Mouse (Mus musculus): ENCODE data around the gene Slc6a13. TPM values are rescaled to one million over a fixed set of nuclear protein-coding genes. Genes with fewer than 3 reads are reported as not detected.

The Slc6a13 gene
- polyA plus RNA-seq, 1 experiment from 2014 or later, result 16.4 TPM

Small RNAs within 50 kb of the gene (microRNA-seq; reads per million reads assigned to microRNA genes)
- gene Gm24855, result not detected

Other genes with a start within 250 kb of the Slc6a13 start
- 27.8 and 28.6 TPM in 2 replicates for gene Mical3, start 169.2 kb upstream of the Slc6a13 start, polyA plus RNA-seq (2015; fragmentation: Nextera tagmentation; extraction: Ambion mirVana)
- 14.2 and 15.7 TPM in 2 replicates for gene Pex26, start 116.6 kb upstream of the Slc6a13 start, polyA plus RNA-seq (2015; fragmentation: Nextera tagmentation; extraction: Ambion mirVana)
- gene Tuba8, start 89.5 kb upstream of the Slc6a13 start, polyA plus RNA-seq (2015; fragmentation: Nextera tagmentation; extraction: Ambion mirVana), result 0.13 and 0.19 TPM in 2 replicates
- 0.64 and 0.92 TPM in 2 replicates for gene Usp18, start 54.3 kb upstream of the Slc6a13 start, polyA plus RNA-seq (2015; fragmentation: Nextera tagmentation; extraction: Ambion mirVana)
- 0.47 and 0.49 TPM in 2 replicates for gene Slc6a12, start 42.8 kb downstream of the Slc6a13 start, polyA plus RNA-seq (2015; fragmentation: Nextera tagmentation; extraction: Ambion mirVana)
- 4.8 and 5.1 TPM in 2 replicates for gene Iqsec3, start 173.5 kb downstream of the Slc6a13 start, polyA plus RNA-seq (2015; fragmentation: Nextera tagmentation; extraction: Ambion mirVana)

Data from forebrain, embryonic 15.5 days (tissue).